In the genomic region with DNA sequence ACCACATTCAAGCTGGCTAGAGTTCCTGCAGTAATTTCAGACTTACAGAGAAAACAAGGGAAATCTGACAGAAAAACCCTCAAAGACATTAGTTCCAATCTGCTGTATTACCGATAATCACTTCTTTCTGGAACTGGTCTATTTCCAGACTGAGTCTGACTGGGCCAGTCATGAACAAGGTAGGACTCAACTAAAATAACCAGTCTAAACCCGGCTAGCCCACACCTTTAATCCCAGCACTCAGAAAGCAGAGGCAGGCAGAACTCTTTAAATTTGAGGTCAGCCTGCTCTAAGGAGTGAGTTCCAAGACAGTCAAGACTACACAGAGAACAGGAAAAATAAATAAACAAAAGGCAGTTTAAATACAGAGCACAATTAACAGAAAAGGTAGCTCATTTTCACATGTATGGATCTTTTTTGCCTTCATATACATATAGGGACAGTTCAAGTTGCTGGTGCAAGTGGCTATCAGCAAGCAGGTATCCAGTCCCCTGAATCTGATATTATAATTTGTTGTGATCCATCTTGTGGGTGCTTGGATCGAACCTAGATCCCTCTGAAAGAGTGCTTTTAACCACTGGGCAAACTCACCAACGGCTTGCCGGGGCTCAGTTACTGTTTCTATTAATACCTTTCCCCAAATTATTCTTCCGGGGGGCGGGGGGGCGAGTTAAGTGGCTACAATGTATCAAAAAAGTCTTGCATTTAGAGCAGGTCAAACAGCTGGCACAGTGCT, we compare ENCODE assay signal across 8 mouse cellular contexts. TPM values are rescaled to one million over a fixed set of nuclear protein-coding genes. Genes with fewer than 3 reads are reported as not detected.
A peak's percentile ranks its signal among the peaks of the same experiment; 100 is the strongest.
DNase-seq lines count a peak whose midpoint lies in the region; ATAC-seq lines count a peak whose summit lies in the region.

No protein-coding gene starts in this region.

- peak overlapping the region; percentile 71 for H3K4me3 ChIP-seq in heart, embryonic 10.5 days
- peak overlapping the region; percentile 77 for H3K4me3 ChIP-seq in hindbrain, embryonic 13.5 days
- peak overlapping the region; percentile 71 for H3K4me3 ChIP-seq in midbrain, embryonic 13.5 days (replicated peaks)

- ATAC-seq in hindbrain, embryonic 13.5 days (ENCODE audit: low FRiP score) = no peak
- ATAC-seq in midbrain, embryonic 13.5 days = no peak

- H3K4me1 ChIP-seq in heart, embryonic 10.5 days = peaks cover 6% of the 10 kb centered on the region; the same call in 1 of the 2 replicates
- H3K4me1 ChIP-seq in hindbrain, embryonic 13.5 days (replicated peaks) = peaks cover 12% of the 10 kb centered on the region
- H3K4me1 ChIP-seq in midbrain, embryonic 13.5 days (replicated peaks) = peaks cover 16% of the 10 kb centered on the region

- 45% methylated on average over 8 of the region's 8 CpGs for WGBS in heart, embryonic 10.5 days
- 52% methylated on average over 8 of the region's 8 CpGs for WGBS in hindbrain, embryonic 13.5 days
- 50% methylated on average over 8 of the region's 8 CpGs for WGBS in midbrain, embryonic 13.5 days

- H3K27me3 ChIP-seq in heart, embryonic 10.5 days (ENCODE audit: insufficient read depth, poor library complexity, severe bottlenecking) = no peaks in the 10 kb centered on the region
- no peaks in the 10 kb centered on the region for H3K27me3 ChIP-seq in hindbrain, embryonic 13.5 days
- H3K27me3 ChIP-seq in midbrain, embryonic 13.5 days = no peaks in the 10 kb centered on the region

- H3K36me3 ChIP-seq in heart, embryonic 10.5 days = no peaks in the 10 kb centered on the region
- H3K36me3 ChIP-seq in hindbrain, embryonic 13.5 days = no peaks in the 10 kb centered on the region
- H3K36me3 ChIP-seq in midbrain, embryonic 13.5 days = no peaks in the 10 kb centered on the region

- DNase-seq in heart, embryonic 10.5 days (ENCODE audit: low spot score) = no peak
- DNase-seq in heart, postnatal 4 days = no peak
- DNase-seq in ZHBTc4 (ENCODE audit: low read depth, low spot score) = peak; percentile 13
- DNase-seq in adrenal gland, postnatal 14 days = no peak
- DNase-seq in thymus, postnatal 10 days (ENCODE audit: low spot score in 2 of 2) = no peak
- DNase-seq in right cerebral cortex, adult 18-20 months = no peak

- peak overlapping the region; percentile 90 for H3K27ac ChIP-seq in heart, embryonic 10.5 days
- H3K27ac ChIP-seq in hindbrain, embryonic 13.5 days = no peak overlapping the region
- H3K27ac ChIP-seq in midbrain, embryonic 13.5 days = no peak overlapping the region

- peak overlapping the region; percentile 92 for H3K9ac ChIP-seq in hindbrain, embryonic 13.5 days
- peak overlapping the region; percentile 78 for H3K9ac ChIP-seq in midbrain, embryonic 13.5 days (replicated peaks)

- peak overlapping the region; percentile 82 for H3K4me2 ChIP-seq in hindbrain, embryonic 13.5 days
- H3K4me2 ChIP-seq in midbrain, embryonic 13.5 days (replicated peaks) = peak overlapping the region; percentile 77

- H3K9me3 ChIP-seq in heart, embryonic 10.5 days = no peaks in the 10 kb centered on the region
- no peaks in the 10 kb centered on the region for H3K9me3 ChIP-seq in hindbrain, embryonic 13.5 days
- no peaks in the 10 kb centered on the region for H3K9me3 ChIP-seq in midbrain, embryonic 13.5 days

RNA-seq across cellular contexts. Expression of gene Cwc22, which starts 1.1 kb away (rescaled TPM):
- 23.4 and 30.3 TPM in 2 replicates for polyA plus RNA-seq in heart, embryonic 10.5 days (2016; fragmentation: Nextera tagmentation; extraction: Ambion mirVana)
- 10 to 100 TPM; 22.6 to 23.9 TPM for total RNA-seq in heart, postnatal 4 days (2021)
- polyA plus RNA-seq in hindbrain, embryonic 13.5 days (2015; fragmentation: Nextera tagmentation; extraction: Ambion mirVana) = 23.5 and 24.6 TPM in 2 replicates
- polyA plus RNA-seq in midbrain, embryonic 13.5 days (2015; fragmentation: Nextera tagmentation; extraction: Ambion mirVana) = 26.7 and 28.0 TPM in 2 replicates
- 27.9 and 36.4 TPM in 2 replicates for total RNA-seq in adrenal gland, postnatal 14 days (2021)
